Mouse (Mus musculus): ENCODE results near the gene Tnpo1.

DNA sequence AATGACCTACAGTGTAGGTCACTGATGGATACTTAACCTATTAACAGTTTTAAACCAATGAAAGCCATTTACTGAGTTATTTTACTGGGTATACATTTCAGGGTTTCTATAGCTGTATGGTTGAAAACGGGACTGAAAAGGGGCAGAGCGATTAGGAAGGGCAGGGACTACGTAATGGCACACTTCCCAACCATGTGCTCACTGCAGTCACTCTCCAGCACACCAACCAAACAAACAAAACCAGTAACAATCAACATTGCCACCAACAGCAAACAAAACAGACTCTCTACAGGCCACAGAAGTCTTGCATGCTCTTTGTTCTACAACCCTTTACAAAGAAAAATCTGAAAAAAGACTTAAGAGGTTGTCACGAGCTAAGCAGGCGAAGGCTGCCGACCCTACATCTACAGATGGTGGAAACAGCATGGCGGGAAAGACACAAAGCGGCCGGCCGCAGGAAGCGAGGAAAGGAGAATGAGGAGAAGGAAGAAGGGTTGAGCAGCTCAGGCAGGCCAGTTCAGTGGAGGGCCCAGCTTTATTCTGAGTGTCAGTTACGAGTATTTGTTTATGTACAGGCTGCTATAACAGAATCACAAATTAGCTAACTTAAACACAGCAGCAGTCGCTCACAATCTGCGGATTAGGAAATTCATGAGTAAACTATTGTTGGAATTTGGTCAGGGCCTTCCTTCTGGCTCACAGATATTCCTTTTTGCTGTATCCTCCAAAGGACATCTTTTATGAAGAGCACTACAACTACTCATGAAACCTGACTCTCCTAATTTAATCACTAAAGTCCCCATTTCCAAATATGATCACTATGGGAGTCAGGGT, 12.0 kb downstream of the Tnpo1 start:
- no peak for TF ChIP-seq CTCF (IDR thresholded peaks at IDR 0.05; ENCODE audit: low read depth)
- TF ChIP-seq EP300 (optimal IDR thresholded peaks at IDR 0.05): no peak

Measured in stomach, postnatal 0 days (tissue).